Mouse (Mus musculus): Measurements from ENCODE around the gene Ptgfrn. TPM values are rescaled to one million over a fixed set of nuclear protein-coding genes. Genes with fewer than 3 reads are reported as not detected.
A peak's percentile ranks its signal among the peaks of the same experiment; 100 is the strongest.

Ptgfrn gene
- polyA plus RNA-seq, 1 experiment from 2014 or later, result 5.0 TPM

- ATAC-seq (ENCODE audit: borderline replicate concordance, extremely low read depth, low FRiP score, low TSS enrichment), result no peak
- H3K4me2 ChIP-seq, result no peak overlapping the region
- H3K9me3 ChIP-seq, result no peaks in the 10 kb centered on the region
- 0 out of 2 replicates have a peak, but pooled peaks cover 13% of the 10 kb centered on the region for H3K36me3 ChIP-seq
- no peak overlapping the region for H3K9ac ChIP-seq
- peaks cover 45% of the 10 kb centered on the region for H3K4me1 ChIP-seq
- H3K27me3 ChIP-seq, result no peaks in the 10 kb centered on the region
- no peak overlapping the region for H3K4me3 ChIP-seq
- no peak overlapping the region for H3K27ac ChIP-seq
- 51% methylated on average over 3 of the region's 3 CpGs for WGBS
These were observed 34.2 kb downstream of the Ptgfrn start for GRCm38 (mm10) chr3:101075866-101076265.

- WGBS, result 79% methylated on average over 9 of the region's 9 CpGs
- H3K27me3 ChIP-seq, result no peaks in the 10 kb centered on the region
- no peak overlapping the region for H3K4me3 ChIP-seq
- no peak overlapping the region for H3K4me2 ChIP-seq
- peaks cover 61% of the 10 kb centered on the region for H3K4me1 ChIP-seq
- no peaks in the 10 kb centered on the region for H3K9me3 ChIP-seq
- no peak overlapping the region for H3K27ac ChIP-seq
- no peak for ATAC-seq (ENCODE audit: borderline replicate concordance, extremely low read depth, low FRiP score, low TSS enrichment)
- H3K9ac ChIP-seq, result no peak overlapping the region
- 0 out of 2 replicates have a peak, but pooled peaks cover 8% of the 10 kb centered on the region for H3K36me3 ChIP-seq
These were observed 36.7 kb downstream of the Ptgfrn start for GRCm38 (mm10) chr3:101073384-101073783.

GRCm38 (mm10) chr3:101072506-101073215 is 37.4 kb downstream of the Ptgfrn start:
- peak; percentile 27; the same call in 1 of the 2 replicates for ATAC-seq (ENCODE audit: borderline replicate concordance, extremely low read depth, low FRiP score, low TSS enrichment)
- H3K4me3 ChIP-seq, result no peak overlapping the region
- H3K27ac ChIP-seq, result peak overlapping the region; percentile 66
- no peaks in the 10 kb centered on the region for H3K27me3 ChIP-seq
- H3K36me3 ChIP-seq, result 0 out of 2 replicates have a peak, but pooled peaks cover 8% of the 10 kb centered on the region
- 0 out of 2 replicates have a peak overlapping the region, but pooled peaks have one; percentile 4 for H3K9ac ChIP-seq
- no peaks in the 10 kb centered on the region for H3K9me3 ChIP-seq
- H3K4me2 ChIP-seq, result no peak overlapping the region
- 78% methylated on average over 15 of the region's 15 CpGs for WGBS
- H3K4me1 ChIP-seq, result peaks cover 54% of the 10 kb centered on the region

- Histone ChIP-seq H3K4me2 (no peak overlapping the region), H3K9ac (no peak overlapping the region), H3K36me3 (0 out of 2 replicates have a peak, but pooled peaks cover under 1% of the 10 kb centered on the region), H3K4me3 (no peak overlapping the region), H3K9me3 (no peaks in the 10 kb centered on the region), H3K4me1 (peaks cover 50% of the 10 kb centered on the region), H3K27ac (peak overlapping the region; percentile 33; the same call in 1 of the 2 replicates), H3K27me3 (no peaks in the 10 kb centered on the region)
- no peak for ATAC-seq (ENCODE audit: borderline replicate concordance, extremely low read depth, low FRiP score, low TSS enrichment)
These were observed 38.5 kb downstream of the Ptgfrn start for GRCm38 (mm10) chr3:101071576-101071975.

- ATAC-seq (ENCODE audit: borderline replicate concordance, extremely low read depth, low FRiP score, low TSS enrichment), result peak; percentile 41; the same call in 1 of the 2 replicates
- Histone ChIP-seq H3K27me3 (no peaks in the 10 kb centered on the region), H3K9me3 (no peaks in the 10 kb centered on the region), H3K27ac (peak overlapping the region; percentile 62; the same call in 1 of the 2 replicates), H3K4me3 (no peak overlapping the region), H3K9ac (no peak overlapping the region), H3K4me2 (no peak overlapping the region), H3K36me3 (no peaks in the 10 kb centered on the region), H3K4me1 (peaks cover 47% of the 10 kb centered on the region)
- 50% methylated on average over 6 of the region's 6 CpGs for WGBS
These were observed 39.3 kb downstream of the Ptgfrn start for GRCm38 (mm10) chr3:101070796-101071235.

GRCm38 (mm10) chr3:101070230-101070795 is 39.8 kb downstream of the Ptgfrn start:
- WGBS, result 54% methylated on average over 10 of the region's 10 CpGs

GRCm38 (mm10) chr3:101068701-101069100 is 41.4 kb downstream of the Ptgfrn start:
- Histone ChIP-seq H3K9ac (no peak overlapping the region), H3K9me3 (no peaks in the 10 kb centered on the region), H3K4me1 (peaks cover 42% of the 10 kb centered on the region), H3K27ac (no peak overlapping the region), H3K36me3 (no peaks in the 10 kb centered on the region), H3K4me3 (no peak overlapping the region), H3K27me3 (no peaks in the 10 kb centered on the region), H3K4me2 (no peak overlapping the region)
- 70% methylated on average over 5 of the region's 5 CpGs for WGBS
- ATAC-seq (ENCODE audit: borderline replicate concordance, extremely low read depth, low FRiP score, low TSS enrichment), result no peak

More at GRCm38 (mm10) chr3:101070230-101070795, 39.8 kb downstream of the Ptgfrn start:
- Histone ChIP-seq H3K9ac (no peak overlapping the region), H3K27ac (peak overlapping the region; percentile 62; the same call in 1 of the 2 replicates), H3K36me3 (no peaks in the 10 kb centered on the region), H3K9me3 (no peaks in the 10 kb centered on the region), H3K4me3 (no peak overlapping the region), H3K4me1 (peaks cover 47% of the 10 kb centered on the region), H3K27me3 (no peaks in the 10 kb centered on the region), H3K4me2 (no peak overlapping the region)
- peak; percentile 76 for ATAC-seq (ENCODE audit: borderline replicate concordance, extremely low read depth, low FRiP score, low TSS enrichment)

GRCm38 (mm10) chr3:101066175-101066574 is 43.9 kb downstream of the Ptgfrn start:
- Histone ChIP-seq H3K36me3 (no peaks in the 10 kb centered on the region), H3K9me3 (no peaks in the 10 kb centered on the region), H3K27ac (no peak overlapping the region), H3K4me3 (no peak overlapping the region), H3K9ac (no peak overlapping the region), H3K27me3 (no peaks in the 10 kb centered on the region), H3K4me2 (no peak overlapping the region), H3K4me1 (peaks cover 23% of the 10 kb centered on the region)
- WGBS, result 78% methylated on average over 6 of the region's 6 CpGs
- ATAC-seq (ENCODE audit: borderline replicate concordance, extremely low read depth, low FRiP score, low TSS enrichment), result no peak

GRCm38 (mm10) chr3:101061865-101062585 is 48.1 kb downstream of the Ptgfrn start:
- Histone ChIP-seq H3K9ac (no peak overlapping the region), H3K9me3 (no peaks in the 10 kb centered on the region), H3K27ac (no peak overlapping the region), H3K36me3 (peaks cover 16% of the 10 kb centered on the region; the same call in 1 of the 2 replicates), H3K4me1 (no peaks in the 10 kb centered on the region), H3K27me3 (no peaks in the 10 kb centered on the region), H3K4me3 (no peak overlapping the region), H3K4me2 (no peak overlapping the region)
- ATAC-seq (ENCODE audit: borderline replicate concordance, extremely low read depth, low FRiP score, low TSS enrichment), result no peak
- 84% methylated on average over 7 of the region's 7 CpGs for WGBS

GRCm38 (mm10) chr3:101059214-101059613 is 50.9 kb downstream of the Ptgfrn start:
- WGBS, result 47% methylated on average over 4 of the region's 4 CpGs
- Histone ChIP-seq H3K27ac (no peak overlapping the region), H3K4me3 (no peak overlapping the region), H3K9ac (no peak overlapping the region), H3K4me2 (no peak overlapping the region), H3K36me3 (peaks cover 20% of the 10 kb centered on the region; the same call in 1 of the 2 replicates), H3K9me3 (no peaks in the 10 kb centered on the region), H3K4me1 (no peaks in the 10 kb centered on the region), H3K27me3 (no peaks in the 10 kb centered on the region)
- ATAC-seq (ENCODE audit: borderline replicate concordance, extremely low read depth, low FRiP score, low TSS enrichment), result no peak

- no peak overlapping the region for H3K27ac ChIP-seq
- H3K4me1 ChIP-seq, result no peaks in the 10 kb centered on the region
- no peak overlapping the region for H3K4me3 ChIP-seq
- H3K9me3 ChIP-seq, result no peaks in the 10 kb centered on the region
- 81% methylated on average over 2 of the region's 2 CpGs for WGBS
- H3K27me3 ChIP-seq, result no peaks in the 10 kb centered on the region
- H3K4me2 ChIP-seq, result no peak overlapping the region
- no peak overlapping the region for H3K9ac ChIP-seq
- H3K36me3 ChIP-seq, result peaks cover 20% of the 10 kb centered on the region; the same call in 1 of the 2 replicates
- no peak for ATAC-seq (ENCODE audit: borderline replicate concordance, extremely low read depth, low FRiP score, low TSS enrichment)
These were observed 51.9 kb downstream of the Ptgfrn start for GRCm38 (mm10) chr3:101058203-101058602.

All from lung, embryonic 15.5 days (tissue).